Mouse (Mus musculus) frontal cortex, postnatal 36 days (tissue): ENCODE results near the gene Ppp1r15a.

ENCODE experiments used
- DNase-seq, 2 experiments: peaks; one replicate each; pipeline ENCODE4 v3.0.0; 2022; ENCODE audit warnings: low spot score in 2 of 2

Ppp1r15a gene

GRCm38 (mm10) chr7:45525809-45526473 is at the start of gene Ppp1r15a, which contains the start of gene Plekha4:
TSS of gene Ppp1r15a (minus strand) at chr7:45526268.
TSS of gene Plekha4 (plus strand) at chr7:45526330.
- DNase-seq = peak; percentile 96 to 97

DNA sequence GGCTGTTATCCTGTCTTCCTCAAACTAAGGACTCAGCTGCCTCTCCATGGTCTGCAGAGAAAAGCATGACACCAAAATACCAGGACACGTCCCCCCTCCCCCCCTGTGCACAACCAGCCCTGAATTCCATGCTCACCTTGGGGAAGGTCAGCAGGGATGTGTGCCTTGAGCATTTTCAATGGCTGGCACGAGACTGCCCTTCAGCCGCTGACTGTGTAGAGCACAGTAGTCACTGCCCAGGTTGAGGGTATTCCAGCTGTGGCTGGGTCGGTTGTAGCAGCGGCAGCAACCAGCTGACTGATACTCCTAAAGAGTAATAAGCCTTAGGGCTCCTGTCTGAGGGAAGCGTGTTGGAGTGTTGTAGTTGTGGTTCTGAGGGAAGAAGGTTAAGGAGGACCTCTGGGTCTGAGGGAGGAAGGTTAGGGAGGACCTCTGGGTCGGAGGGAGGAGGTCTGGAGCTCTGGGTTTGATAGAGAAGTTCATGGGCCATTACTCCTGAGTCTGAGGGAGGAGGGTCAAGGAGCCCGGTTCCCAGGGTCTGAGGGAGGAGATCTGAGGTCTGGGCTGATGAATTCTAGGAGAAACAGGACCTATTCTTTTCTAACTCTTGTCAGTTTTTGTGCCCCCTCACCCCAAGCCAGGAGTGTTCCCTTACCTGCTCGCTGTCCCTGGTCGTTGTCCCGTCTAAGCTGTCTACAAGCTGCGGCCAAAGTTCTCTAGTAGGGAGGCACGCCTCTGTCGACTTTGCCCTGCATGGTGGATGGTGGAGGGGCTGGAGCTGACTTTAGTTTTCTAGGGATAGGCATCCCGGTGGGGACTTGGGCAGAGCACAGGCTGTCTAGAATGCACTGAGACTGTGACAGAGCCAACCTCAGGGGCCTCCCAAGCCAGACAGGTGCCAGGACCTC is 48.7 kb upstream of the Ppp1r15a start:
- no peak for DNase-seq

- DNase-seq = no peak
Measured at GRCm38 (mm10) chr7:45573954-45574353, 47.9 kb upstream of the Ppp1r15a start.

DNA sequence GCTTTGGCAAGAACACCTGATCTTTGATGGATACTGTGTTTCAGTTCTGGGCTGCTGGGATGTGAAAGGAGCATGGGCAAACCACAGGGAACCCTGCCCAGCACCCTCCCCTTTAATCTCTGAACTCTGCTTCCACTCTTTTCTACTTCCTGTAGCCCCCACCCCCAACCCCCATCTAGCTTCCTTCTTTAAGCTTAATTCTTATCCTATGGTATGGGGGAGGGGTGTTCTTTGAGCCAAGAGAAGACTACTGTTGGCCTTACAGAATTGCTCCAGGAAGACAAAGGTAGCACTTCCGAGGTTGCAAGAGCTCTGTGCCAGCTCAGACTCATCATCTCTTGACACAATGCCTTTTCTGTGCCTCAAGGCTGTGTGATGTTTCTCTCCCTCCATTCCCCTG is 45.9 kb upstream of the Ppp1r15a start:
- no peak for DNase-seq

- DNase-seq = peak; percentile 51 to 53
Measured at GRCm38 (mm10) chr7:45570103-45570741, 44.2 kb upstream of the Ppp1r15a start, which contains the start of gene Bcat2. TSS of gene Bcat2 (plus strand) at chr7:45570153.

- DNase-seq = no peak
Measured at GRCm38 (mm10) chr7:45568601-45569473, 42.8 kb upstream of the Ppp1r15a start.

- peak; percentile 85 to 90 for DNase-seq
Measured at GRCm38 (mm10) chr7:45567780-45568516, 41.9 kb upstream of the Ppp1r15a start.

DNA sequence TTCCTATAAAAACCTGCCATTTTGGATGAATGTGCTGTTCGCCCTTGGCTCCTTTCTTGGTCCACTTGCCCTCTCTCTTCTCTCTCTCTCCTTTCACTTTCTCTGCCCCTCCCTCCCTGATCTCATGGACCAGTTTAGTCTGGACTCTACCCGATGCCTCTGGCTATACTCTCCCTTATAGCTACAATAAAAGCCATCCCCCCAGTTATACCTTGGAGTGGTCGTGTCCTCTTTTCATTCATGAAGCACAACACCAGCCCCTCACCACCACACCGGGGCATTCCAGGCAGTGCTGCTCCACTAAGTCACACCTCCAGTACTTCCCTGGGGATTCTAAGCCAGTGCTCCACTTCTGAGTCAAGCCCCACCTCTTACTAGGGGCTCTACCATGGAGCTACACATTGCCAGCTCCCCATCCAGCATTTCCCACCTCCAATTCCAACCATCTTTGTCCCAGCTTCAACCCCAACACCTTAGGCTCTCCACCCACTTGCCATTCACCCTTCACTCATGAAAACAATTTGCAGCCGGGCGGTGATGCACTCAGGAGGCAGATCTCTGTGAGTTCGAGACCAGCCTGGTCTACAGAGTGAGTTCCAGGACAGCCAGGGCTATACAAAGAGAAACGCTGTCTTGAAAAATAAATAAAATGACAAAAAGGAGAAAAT is 41.2 kb upstream of the Ppp1r15a start:
- DNase-seq = no peak

DNA sequence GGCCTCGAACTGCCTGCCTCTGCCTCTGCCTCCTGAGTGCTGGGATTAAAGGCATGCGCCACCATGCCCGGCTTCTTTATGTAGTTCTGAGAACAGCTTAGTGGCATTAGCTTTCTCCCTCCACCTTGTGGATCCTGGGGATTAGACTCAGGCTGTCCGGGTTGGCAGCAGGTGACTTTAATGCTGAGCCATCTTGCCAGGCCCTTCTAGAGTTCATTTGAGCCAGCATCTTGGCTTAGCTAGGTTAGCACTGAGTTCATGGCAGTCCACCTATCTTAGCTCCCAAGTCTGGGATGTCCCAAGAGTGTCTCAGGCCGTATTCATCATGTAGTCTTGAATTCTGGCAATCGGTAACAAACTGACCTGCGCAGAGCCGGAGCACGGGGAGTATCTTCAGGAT is 39.4 kb upstream of the Ppp1r15a start:
- DNase-seq = no peak

GRCm38 (mm10) chr7:45564811-45565210 is 38.7 kb upstream of the Ppp1r15a start:
- DNase-seq = no peak

- DNase-seq = no peak
Measured at GRCm38 (mm10) chr7:45561624-45562520, 35.8 kb upstream of the Ppp1r15a start.

DNA sequence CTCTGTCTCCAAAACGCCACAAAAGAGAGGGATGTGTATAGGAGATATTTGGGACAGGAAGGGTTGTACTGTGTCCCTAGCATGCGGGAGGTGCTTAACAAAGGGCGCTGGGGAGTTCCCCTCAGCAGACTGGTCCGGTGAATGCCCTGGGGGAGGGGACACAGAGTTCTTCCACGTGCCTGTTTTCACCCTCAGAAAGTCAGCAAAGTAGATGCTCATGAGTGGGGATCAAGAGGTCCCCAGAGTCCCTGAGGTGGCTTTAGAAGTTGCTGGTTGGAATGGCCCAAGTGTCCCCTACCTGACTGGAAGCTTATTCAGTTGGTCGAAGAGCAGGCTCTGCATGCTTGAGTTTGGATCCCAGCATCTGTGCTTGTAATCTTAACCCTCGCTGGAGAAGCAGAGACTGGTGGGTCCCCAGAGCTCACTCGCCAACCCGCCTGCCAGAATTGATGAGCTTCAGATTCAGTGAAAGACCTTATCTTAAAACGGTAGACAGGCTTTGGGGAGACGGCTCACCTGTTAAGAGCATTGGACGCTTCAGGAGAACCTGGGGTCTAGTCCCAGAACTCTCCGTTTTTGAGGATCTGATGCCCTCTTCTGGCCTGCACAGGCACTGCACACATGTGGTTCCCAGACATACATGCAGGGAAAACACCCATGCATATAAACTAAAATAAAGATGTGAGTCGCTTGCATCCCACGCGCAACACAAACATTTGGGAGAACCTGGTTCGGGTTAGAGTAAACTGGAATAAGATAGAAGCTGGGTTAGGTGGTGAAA is 35.0 kb upstream of the Ppp1r15a start:
- DNase-seq = peak; percentile 79 to 86

DNA sequence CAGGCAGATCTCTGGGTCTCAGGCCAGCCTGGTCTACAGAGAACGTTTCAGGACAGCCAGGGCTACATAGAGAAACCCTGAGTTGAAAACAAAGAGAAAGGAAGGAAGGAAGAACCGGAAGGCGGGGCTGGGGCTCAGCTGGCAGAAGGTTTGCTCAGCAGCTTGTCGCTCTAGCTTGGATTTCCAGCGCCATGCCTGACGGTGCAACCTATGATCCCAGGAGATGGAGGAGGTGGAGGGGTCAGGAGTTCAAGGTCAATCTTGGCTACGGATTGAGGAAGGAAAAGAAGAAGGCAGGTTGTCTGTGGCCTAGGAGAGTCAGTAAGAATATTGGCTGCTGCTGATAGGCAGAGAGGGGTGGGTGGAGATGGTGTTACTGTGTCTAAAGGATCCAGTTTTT is 34.2 kb upstream of the Ppp1r15a start:
- DNase-seq = no peak

- DNase-seq = no peak
Measured at GRCm38 (mm10) chr7:45558907-45559306, 32.8 kb upstream of the Ppp1r15a start.

DNA sequence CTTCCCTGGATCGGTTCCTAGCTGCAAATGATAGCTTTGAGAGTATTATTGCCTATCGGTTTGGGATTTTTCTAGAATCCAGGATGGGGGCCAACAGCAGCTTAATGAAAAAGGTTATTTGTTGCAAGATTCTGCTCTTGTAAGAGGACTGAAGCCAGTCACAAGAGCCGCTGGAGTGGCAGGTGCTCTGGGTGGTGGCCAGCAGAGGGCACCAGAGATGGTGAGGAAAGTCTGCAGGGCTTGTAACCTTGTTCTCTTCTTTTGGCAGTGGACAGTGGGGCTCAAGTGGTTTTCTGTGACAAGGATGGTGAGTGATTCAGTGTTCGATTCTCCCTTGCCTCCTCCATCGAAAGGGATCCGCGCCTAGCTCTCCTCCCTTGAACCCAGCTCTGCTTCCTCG is 29.7 kb upstream of the Ppp1r15a start:
- peak; percentile 74 for DNase-seq

DNA sequence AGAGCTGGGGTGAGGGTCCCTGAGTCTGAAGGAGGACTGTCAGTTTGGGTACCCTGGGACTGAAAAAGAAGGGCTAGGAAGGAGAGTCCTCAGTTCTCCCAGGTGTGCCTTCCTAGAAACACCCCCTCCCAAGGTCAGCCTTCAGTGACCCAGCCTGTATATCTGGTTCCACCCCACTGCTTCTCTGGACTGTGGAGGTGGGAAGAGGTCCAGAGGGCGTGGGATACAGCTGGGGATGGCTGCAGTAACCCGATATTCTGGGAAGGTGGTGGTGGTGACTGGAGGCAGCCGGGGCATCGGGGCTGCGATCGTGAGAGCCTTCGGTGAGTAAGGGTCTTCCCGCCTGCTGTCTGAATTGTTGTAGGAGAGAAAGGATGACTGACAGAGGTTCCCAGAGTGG is 28.7 kb upstream of the Ppp1r15a start, which contains the start of gene Hsd17b14:
TSS of gene Hsd17b14 (plus strand) at position 150 of the 400 bp plus-strand sequence.
- no peak for DNase-seq

GRCm38 (mm10) chr7:45553990-45554389 is 27.9 kb upstream of the Ppp1r15a start:
- no peak for DNase-seq

- no peak for DNase-seq
Measured at GRCm38 (mm10) chr7:45553519-45553918, 27.5 kb upstream of the Ppp1r15a start.
